Mouse (Mus musculus) stomach, postnatal 0 days (tissue): ENCODE measurements around the gene Tfap2d. TPM values are rescaled to one million over a fixed set of nuclear protein-coding genes. Genes with fewer than 3 reads are reported as not detected.

Experiments used
- ATAC-seq: fragments of 200-750 bp; cut with Nextera tagmentation; 2 replicates; pipeline ENCODE4 v1.8.0; 2017; ENCODE audit not compliant: low FRiP score, low TSS enrichment
- DNase-seq: peaks from one replicate; pipeline ENCODE4 v3.0.0-alpha.2; 2016; ENCODE audit warnings: low spot score
- H3K27ac ChIP-seq: fragments of 300-500 bp; sonication (generic); replicated peaks from 2 replicates; pipeline ENCODE4 v1.5.1; 2014; ENCODE audit warnings: mild to moderate bottlenecking, control low read depth
- H3K27me3 ChIP-seq: fragments of 300-500 bp; sonication (generic); 2 replicates; pipeline ENCODE4 v1.6.1; 2014; ENCODE audit warnings: low read length; ENCODE audit not compliant: control insufficient read depth, insufficient read depth
- H3K36me3 ChIP-seq: fragments of 300-500 bp; sonication (generic); 2 replicates; pipeline ENCODE4 v1.6.1; 2014; ENCODE audit warnings: low read length, mixed read lengths; ENCODE audit not compliant: control insufficient read depth, insufficient read depth
- H3K4me1 ChIP-seq: fragments of 300-500 bp; sonication (generic); replicated peaks from 2 replicates; pipeline ENCODE4 v1.6.1; 2014; ENCODE audit warnings: antibody characterized with exemption; ENCODE audit not compliant: control insufficient read depth, insufficient read depth
- H3K4me2 ChIP-seq: fragments of 300-500 bp; sonication (generic); replicated peaks from 2 replicates; pipeline ENCODE4 v1.6.1; 2014; ENCODE audit warnings: low read depth, mild to moderate bottlenecking, control low read depth, moderate library complexity
- H3K4me3 ChIP-seq: fragments of 300-500 bp; sonication (generic); 2 replicates; pipeline ENCODE4 v1.5.1; 2014; ENCODE audit warnings: low read depth, low read length, control low read depth
- H3K9ac ChIP-seq: fragments of 300-500 bp; sonication (generic); 2 replicates; pipeline ENCODE4 v1.6.1; 2014; ENCODE audit warnings: mild to moderate bottlenecking, low read length, control low read depth, mixed read lengths
- H3K9me3 ChIP-seq: fragments of 300-500 bp; sonication (generic); 2 replicates; pipeline ENCODE4 v1.6.1; 2016; ENCODE audit warnings: low read length; ENCODE audit not compliant: control insufficient read depth
- CTCF ChIP-seq: IDR thresholded peaks from 2 replicates; pipeline ENCODE4 v1.5.1; 2016; ENCODE audit warnings: antibody characterized with exemption, low read depth, mild to moderate bottlenecking, moderate library complexity
- EP300 ChIP-seq: optimal IDR thresholded peaks from 2 replicates; pipeline ENCODE3; 2016; ENCODE audit warnings: antibody characterized with exemption
- WGBS: fragments of 180-500 bp; shearing (Covaris S2); extraction: QIAGEN DNeasy Blood & Tissue Kit; methylation state at CpG from one replicate; pipeline ENCODE4 v1.1.7; 2014; 5-methylcytosine and 5-hydroxymethylcytosine counted together
- polyA plus RNA-seq: library from polyadenylated mRNA; unstranded; fragments of >200 nt; fragmentation: Nextera tagmentation; extraction: Ambion mirVana; gene quantifications from 2 replicates; pipeline ENCODE4 v1.2.1, GENCODE M21; 2015

Tfap2d gene
- polyA plus RNA-seq, 1 experiment from 2014 or later, result not detected

DNA sequence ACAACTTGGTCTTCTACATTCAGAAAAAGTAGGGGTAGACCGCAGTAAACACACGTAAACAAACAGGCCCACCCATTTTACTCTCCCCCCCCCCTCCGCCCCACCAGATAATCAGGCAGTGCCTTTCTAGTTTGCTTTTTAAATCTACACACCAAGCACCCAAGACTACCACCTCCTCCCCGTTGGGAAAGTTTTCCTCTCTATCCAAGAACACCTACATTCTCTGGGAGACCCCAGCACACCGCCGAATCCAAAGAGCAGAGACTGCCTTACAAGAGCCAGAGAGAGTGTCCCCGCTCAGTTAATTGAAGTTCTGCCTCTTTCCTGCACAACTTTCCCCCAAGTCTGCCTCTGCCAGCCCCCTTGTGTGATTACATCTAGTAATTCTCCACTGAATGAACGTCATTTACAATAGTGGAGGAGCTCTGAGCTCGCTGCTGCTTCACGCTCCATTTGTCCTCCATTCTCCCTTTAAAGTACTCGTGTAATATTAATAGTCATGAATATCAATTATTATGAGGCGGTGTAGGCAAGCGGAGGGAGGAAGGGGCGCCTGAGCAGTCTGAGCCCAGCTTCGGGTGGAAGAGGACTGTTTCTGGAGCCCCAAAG is 108.8 kb downstream of the Tfap2d start:
- no peak for DNase-seq

DNA sequence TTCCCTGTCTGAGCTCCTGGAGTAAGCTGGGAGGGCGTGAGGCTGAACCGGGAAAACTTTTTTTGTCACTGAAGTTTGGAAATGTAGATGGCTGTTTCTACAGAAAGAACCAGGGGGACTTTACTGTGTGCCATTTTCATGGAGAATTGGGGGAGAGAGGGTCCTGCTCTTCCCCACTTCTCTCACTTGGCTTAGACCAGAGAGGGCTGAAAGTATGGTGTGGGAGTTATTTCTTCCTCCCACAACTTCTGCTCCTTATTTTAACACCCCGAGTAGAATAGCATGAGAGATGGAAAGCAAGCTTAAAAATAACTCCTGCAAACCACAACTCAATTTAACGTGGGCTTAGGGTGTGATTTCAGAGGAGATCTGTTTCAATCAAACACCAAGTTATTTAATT is 109.9 kb downstream of the Tfap2d start:
- H3K9ac ChIP-seq, result no peak overlapping the region
- H3K27ac ChIP-seq, result no peak overlapping the region
- H3K36me3 ChIP-seq, result no peaks in the 10 kb centered on the region
- DNase-seq, result no peak
- 2% methylated on average over 4 of the region's 4 CpGs for WGBS
- no peaks in the 10 kb centered on the region for H3K4me1 ChIP-seq
- ATAC-seq, result no peak
- no peaks in the 10 kb centered on the region for H3K9me3 ChIP-seq
- TF ChIP-seq CTCF (no peak), EP300 (no peak)
- H3K4me3 ChIP-seq, result no peak overlapping the region
- peaks cover 5% of the 10 kb centered on the region; the same call in 1 of the 2 replicates for H3K27me3 ChIP-seq
- H3K4me2 ChIP-seq, result no peak overlapping the region

More for the DNA sequence above, 108.8 kb downstream of the Tfap2d start:
- 2% methylated on average over 15 of the region's 15 CpGs for WGBS
- TF ChIP-seq EP300 (no peak), CTCF (no peak)
- ATAC-seq, result no peak
- Histone ChIP-seq H3K27ac (no peak overlapping the region), H3K27me3 (peaks cover 5% of the 10 kb centered on the region; the same call in 1 of the 2 replicates), H3K36me3 (no peaks in the 10 kb centered on the region), H3K4me2 (no peak overlapping the region), H3K9me3 (no peaks in the 10 kb centered on the region), H3K4me1 (no peaks in the 10 kb centered on the region), H3K4me3 (no peak overlapping the region), H3K9ac (no peak overlapping the region)

DNA sequence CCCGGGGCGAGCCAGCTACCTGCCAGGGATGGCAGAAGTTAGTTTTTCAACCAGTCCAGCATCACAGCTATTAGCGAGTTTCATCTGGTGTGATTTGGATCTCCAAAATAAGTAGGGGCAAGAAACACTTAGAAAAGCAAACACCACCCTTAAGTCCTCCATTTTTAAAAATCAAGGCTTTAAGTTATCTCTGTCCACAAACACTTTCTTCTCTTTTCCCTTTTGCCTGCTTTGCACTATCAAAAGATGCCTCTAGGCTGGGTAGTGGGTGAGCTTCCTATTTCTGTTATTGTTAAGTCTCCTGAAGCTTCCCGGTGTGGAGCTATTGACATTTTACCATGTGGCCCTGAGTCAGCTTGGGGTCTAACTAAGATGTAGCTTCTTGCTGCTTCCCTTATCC is 110.3 kb downstream of the Tfap2d start:
- no peak overlapping the region for H3K4me2 ChIP-seq
- no peaks in the 10 kb centered on the region for H3K9me3 ChIP-seq
- no peak for DNase-seq
- TF ChIP-seq CTCF (no peak), EP300 (no peak)
- 4% methylated on average over 4 of the region's 4 CpGs for WGBS
- ATAC-seq, result no peak
- H3K27me3 ChIP-seq, result peaks cover 5% of the 10 kb centered on the region; the same call in 1 of the 2 replicates
- H3K36me3 ChIP-seq, result no peaks in the 10 kb centered on the region
- H3K27ac ChIP-seq, result no peak overlapping the region
- H3K9ac ChIP-seq, result no peak overlapping the region
- H3K4me1 ChIP-seq, result no peaks in the 10 kb centered on the region
- no peak overlapping the region for H3K4me3 ChIP-seq

- Histone ChIP-seq H3K9ac (no peak overlapping the region), H3K27ac (no peak overlapping the region), H3K4me2 (no peak overlapping the region), H3K36me3 (no peaks in the 10 kb centered on the region), H3K27me3 (peaks cover 5% of the 10 kb centered on the region; the same call in 1 of the 2 replicates), H3K4me1 (no peaks in the 10 kb centered on the region), H3K9me3 (no peaks in the 10 kb centered on the region), H3K4me3 (no peak overlapping the region)
- WGBS, result 2% methylated on average over 35 of the region's 36 CpGs
- DNase-seq (no peak), ATAC-seq (no peak)
- TF ChIP-seq EP300, result no peak
- TF ChIP-seq CTCF, result no peak
Measured at GRCm38 (mm10) chr1:19213851-19214395, 111.1 kb downstream of the Tfap2d start.

Other genes starting within 250 kb of the Tfap2d start
- gene Tfap2b, start 105.9 kb downstream of the Tfap2d start, polyA plus RNA-seq, result 0.12 TPM in 1 of 2 replicates, not detected in the other